In genomic region chr3:41169430-41169829, GRCm38 (mm10) we compare ENCODE assay signal across 9 mouse cellular contexts.
DNase-seq lines count a peak whose midpoint lies in the region; ATAC-seq lines count a peak whose summit lies in the region.
"Had no signal": no experiment of that assay in that cellular context is flagged by ENCODE, and none has a peak within 500 bp of the region (broad histone marks: within the 10 kb centered on the region; RNA-seq: fewer than 3 reads in every experiment).

No protein-coding gene starts in this region.

- H3K4me2 ChIP-seq in lung, embryonic 15.5 days, result no peak overlapping the region
- H3K4me2 ChIP-seq in intestine, embryonic 16.5 days (ENCODE audit: low read depth, low read length), result no peak overlapping the region
- H3K4me2 ChIP-seq in stomach, embryonic 14.5 days (replicated peaks; ENCODE audit: low read depth, low read length), result no peak overlapping the region

- no peaks in the 10 kb centered on the region for H3K9me3 ChIP-seq in lung, embryonic 15.5 days
- no peaks in the 10 kb centered on the region for H3K9me3 ChIP-seq in intestine, embryonic 16.5 days (ENCODE audit: control insufficient read depth, low read length)
- no peaks in the 10 kb centered on the region for H3K9me3 ChIP-seq in stomach, embryonic 14.5 days (ENCODE audit: control insufficient read depth, low read depth, low read length)

- H3K36me3 ChIP-seq in lung, embryonic 15.5 days, result no peaks in the 10 kb centered on the region
- H3K36me3 ChIP-seq in intestine, embryonic 16.5 days (ENCODE audit: control insufficient read depth, insufficient read depth, low read length), result no peaks in the 10 kb centered on the region
- H3K36me3 ChIP-seq in stomach, embryonic 14.5 days (ENCODE audit: control insufficient read depth, insufficient read depth, low read length), result no peaks in the 10 kb centered on the region

- H3K27ac ChIP-seq in lung, embryonic 15.5 days, result no peak overlapping the region
- no peak overlapping the region for H3K27ac ChIP-seq in intestine, embryonic 16.5 days (ENCODE audit: low read length)
- H3K27ac ChIP-seq in stomach, embryonic 14.5 days (ENCODE audit: low read length), result no peak overlapping the region

- peaks cover 5% of the 10 kb centered on the region; the same call in 1 of the 2 replicates for H3K4me1 ChIP-seq in lung, embryonic 15.5 days
- no peaks in the 10 kb centered on the region for H3K4me1 ChIP-seq in intestine, embryonic 16.5 days (ENCODE audit: control insufficient read depth, insufficient read depth, low read length)
- no peaks in the 10 kb centered on the region for H3K4me1 ChIP-seq in stomach, embryonic 14.5 days (ENCODE audit: control insufficient read depth, insufficient read depth, low read length)

- H3K27me3 ChIP-seq in lung, embryonic 15.5 days, result no peaks in the 10 kb centered on the region
- H3K27me3 ChIP-seq in intestine, embryonic 16.5 days (replicated peaks; ENCODE audit: control insufficient read depth, insufficient read depth, low read length), result no peaks in the 10 kb centered on the region
- H3K27me3 ChIP-seq in stomach, embryonic 14.5 days (ENCODE audit: control insufficient read depth, insufficient read depth, low read length), result no peaks in the 10 kb centered on the region

- peak; percentile 19; the same call in 1 of the 2 replicates for ATAC-seq in lung, embryonic 15.5 days (ENCODE audit: borderline replicate concordance, extremely low read depth, low FRiP score, low TSS enrichment)
- peak; percentile 77 for ATAC-seq in intestine, embryonic 16.5 days
- peak; percentile 74; the same call in 1 of the 2 replicates for ATAC-seq in stomach, embryonic 14.5 days (ENCODE audit: insufficient number of reproducible peaks, insufficient read depth, low FRiP score, low read depth)

- WGBS in lung, embryonic 15.5 days, result 68% methylated on average over 10 of the region's 10 CpGs
- 70% methylated on average over 10 of the region's 10 CpGs for WGBS in intestine, embryonic 16.5 days
- 70% methylated on average over 10 of the region's 10 CpGs for WGBS in stomach, embryonic 14.5 days

- no peak overlapping the region for H3K4me3 ChIP-seq in lung, embryonic 15.5 days
- no peak overlapping the region for H3K4me3 ChIP-seq in intestine, embryonic 16.5 days (ENCODE audit: low read length)
- H3K4me3 ChIP-seq in stomach, embryonic 14.5 days (ENCODE audit: low read depth, low read length), result no peak overlapping the region

- H3K9ac ChIP-seq in lung, embryonic 15.5 days, result no peak overlapping the region
- H3K9ac ChIP-seq in intestine, embryonic 16.5 days (ENCODE audit: low read depth, low read length), result no peak overlapping the region
- H3K9ac ChIP-seq in stomach, embryonic 14.5 days (replicated peaks; ENCODE audit: low read depth, low read length), result no peak overlapping the region

- no peak for DNase-seq in lung, postnatal 10 days
- DNase-seq in c-Kit-positive CD71-positive TER-119-negative erythroid progenitor cells, embryonic 14.5 days (ENCODE audit: low read depth), result peak; percentile 51
- no peak for DNase-seq in kidney, postnatal 4 days
- DNase-seq in adrenal gland, adult 8-10 months, result no peak
- no peak for DNase-seq in kidney, postnatal 14 days
- DNase-seq: lung, postnatal 4 days had no signal

Comparison
In these comparisons a context has a peak if more than half of its experiments do, and no peak if none do; other contexts are left out.
1. ATAC-seq: peak in every context shown above with its lines; median percentile 77 in intestine, embryonic 16.5 days; 74 in stomach, embryonic 14.5 days; 19 in lung, embryonic 15.5 days.